Mouse (Mus musculus) midbrain, embryonic 16.5 days (tissue): ENCODE results near the gene Dcun1d3. TPM values are rescaled to one million over a fixed set of nuclear protein-coding genes. Genes with fewer than 3 reads are reported as not detected.

ENCODE experiments used
- ATAC-seq: fragments of 200-750 bp; cut with Nextera tagmentation; 2 replicates; pipeline ENCODE4 v1.8.0; 2017; ENCODE audit warnings: moderate TSS enrichment
- H3K27ac ChIP-seq: fragments of 300-500 bp; sonication (generic); 2 replicates; pipeline ENCODE4 v1.5.1; 2014; ENCODE audit warnings: mild to moderate bottlenecking, low read length, mixed read lengths
- H3K27me3 ChIP-seq: fragments of 300-500 bp; sonication (generic); 2 replicates; pipeline ENCODE4 v1.6.1; 2014; ENCODE audit warnings: low read depth, low read length, mixed read lengths; ENCODE audit not compliant: control insufficient read depth, insufficient read depth
- H3K36me3 ChIP-seq: fragments of 300-500 bp; sonication (generic); 2 replicates; pipeline ENCODE4 v1.6.1; 2014; ENCODE audit warnings: mild to moderate bottlenecking, low read length, moderate library complexity, mixed read lengths; ENCODE audit not compliant: control insufficient read depth, insufficient read depth
- H3K4me1 ChIP-seq: fragments of 300-500 bp; sonication (generic); 2 replicates; pipeline ENCODE4 v1.6.1; 2014; ENCODE audit warnings: mild to moderate bottlenecking, low read length, mixed read lengths; ENCODE audit not compliant: control insufficient read depth, insufficient read depth
- H3K4me2 ChIP-seq: fragments of 300-500 bp; sonication (generic); 2 replicates; pipeline ENCODE4 v1.6.1; 2014; ENCODE audit warnings: mild to moderate bottlenecking, low read length, mixed read lengths
- H3K4me3 ChIP-seq: fragments of 300-500 bp; sonication (generic); 2 replicates; pipeline ENCODE4 v1.5.1; 2014; ENCODE audit warnings: low read depth, mild to moderate bottlenecking, low read length, moderate library complexity, mixed read lengths
- H3K9ac ChIP-seq: fragments of 300-500 bp; sonication (generic); 2 replicates; pipeline ENCODE4 v1.6.1; 2014; ENCODE audit warnings: low read depth, low read length, mixed read lengths
- H3K9me3 ChIP-seq: fragments of 300-500 bp; sonication (generic); replicated peaks from 2 replicates; pipeline ENCODE4 v1.6.1; 2014; ENCODE audit warnings: mild to moderate bottlenecking, low read length, mixed read lengths; ENCODE audit not compliant: control insufficient read depth, poor library complexity, severe bottlenecking
- WGBS: fragments of 180-500 bp; shearing (Covaris S2); extraction: QIAGEN DNeasy Blood & Tissue Kit; methylation state at CpG from one replicate; pipeline ENCODE4 v1.1.7; 2014; 5-methylcytosine and 5-hydroxymethylcytosine counted together
- polyA plus RNA-seq: library from polyadenylated mRNA; unstranded; fragments of >200 nt; fragmentation: Nextera tagmentation; extraction: Ambion mirVana; gene quantifications from 2 replicates; pipeline ENCODE4 v1.2.1, GENCODE M21; 2015

Gene Dcun1d3
- polyA plus RNA-seq, 1 experiment from 2014 or later = 19.1 TPM

GRCm38 (mm10) chr7:119861335-119862091, 34.6 kb downstream of the Dcun1d3 start:
- no peak overlapping the region for H3K4me3 ChIP-seq
- H3K36me3 ChIP-seq = no peaks in the 10 kb centered on the region; the same call in 1 of the 2 replicates
- H3K9me3 ChIP-seq = no peaks in the 10 kb centered on the region
- H3K9ac ChIP-seq = no peak overlapping the region
- peaks cover 13% of the 10 kb centered on the region for H3K4me1 ChIP-seq
- H3K27ac ChIP-seq = peak overlapping the region; percentile 68
- peak; percentile 75 for ATAC-seq
- 13% methylated on average over 6 of the region's 6 CpGs for WGBS
- no peaks in the 10 kb centered on the region for H3K27me3 ChIP-seq
- H3K4me2 ChIP-seq = no peak overlapping the region

- peaks cover 13% of the 10 kb centered on the region for H3K4me1 ChIP-seq
- ATAC-seq = no peak
- no peaks in the 10 kb centered on the region; the same call in 1 of the 2 replicates for H3K36me3 ChIP-seq
- H3K9ac ChIP-seq = no peak overlapping the region
- H3K4me3 ChIP-seq = no peak overlapping the region
- H3K4me2 ChIP-seq = no peak overlapping the region
- no peak overlapping the region for H3K27ac ChIP-seq
- no peaks in the 10 kb centered on the region for H3K9me3 ChIP-seq
- no peaks in the 10 kb centered on the region for H3K27me3 ChIP-seq
These were observed 35.1 kb downstream of the Dcun1d3 start for GRCm38 (mm10) chr7:119860971-119861334.

- Histone ChIP-seq H3K27me3 (no peaks in the 10 kb centered on the region), H3K4me1 (peaks cover 13% of the 10 kb centered on the region), H3K4me2 (no peak overlapping the region), H3K9ac (no peak overlapping the region), H3K27ac (no peak overlapping the region), H3K4me3 (no peak overlapping the region), H3K36me3 (no peaks in the 10 kb centered on the region; the same call in 1 of the 2 replicates), H3K9me3 (no peaks in the 10 kb centered on the region)
- whole genome bisulfite sequencing = 95% methylated on average over 2 of the region's 2 CpGs
- no peak; the same call in 1 of the 2 replicates for ATAC-seq
These were observed 35.5 kb downstream of the Dcun1d3 start for GRCm38 (mm10) chr7:119860554-119860953.

- Histone ChIP-seq H3K4me1 (peaks cover 13% of the 10 kb centered on the region), H3K27me3 (no peaks in the 10 kb centered on the region), H3K9ac (no peak overlapping the region), H3K4me3 (no peak overlapping the region), H3K27ac (no peak overlapping the region), H3K36me3 (no peaks in the 10 kb centered on the region; the same call in 1 of the 2 replicates), H3K9me3 (no peaks in the 10 kb centered on the region), H3K4me2 (no peak overlapping the region)
- 79% methylated on average over 3 of the region's 3 CpGs for WGBS
- no peak for ATAC-seq
These were observed 36.0 kb downstream of the Dcun1d3 start for GRCm38 (mm10) chr7:119860116-119860515.

GRCm38 (mm10) chr7:119859476-119859875, 36.6 kb downstream of the Dcun1d3 start:
- ATAC-seq = no peak
- Histone ChIP-seq H3K9me3 (no peaks in the 10 kb centered on the region), H3K9ac (no peak overlapping the region), H3K36me3 (no peaks in the 10 kb centered on the region; the same call in 1 of the 2 replicates), H3K4me3 (no peak overlapping the region), H3K27ac (no peak overlapping the region), H3K4me1 (peaks cover 13% of the 10 kb centered on the region), H3K27me3 (no peaks in the 10 kb centered on the region), H3K4me2 (no peak overlapping the region)
- 84% methylated on average over 6 of the region's 6 CpGs for WGBS

- ATAC-seq = no peak
These were observed 41.1 kb downstream of the Dcun1d3 start for GRCm38 (mm10) chr7:119855031-119855430.

GRCm38 (mm10) chr7:119854362-119854761, 41.7 kb downstream of the Dcun1d3 start:
- Histone ChIP-seq H3K4me1 (no peaks in the 10 kb centered on the region), H3K9me3 (no peaks in the 10 kb centered on the region), H3K9ac (no peak overlapping the region), H3K27ac (no peak overlapping the region), H3K27me3 (no peaks in the 10 kb centered on the region), H3K4me2 (no peak overlapping the region), H3K4me3 (no peak overlapping the region), H3K36me3 (no peaks in the 10 kb centered on the region; the same call in 1 of the 2 replicates)
- 97% methylated on average over 2 of the region's 2 CpGs for WGBS
- ATAC-seq = no peak

More at GRCm38 (mm10) chr7:119855031-119855430, 41.1 kb downstream of the Dcun1d3 start:
- Histone ChIP-seq H3K4me3 (no peak overlapping the region), H3K9ac (no peak overlapping the region), H3K36me3 (no peaks in the 10 kb centered on the region; the same call in 1 of the 2 replicates), H3K4me2 (no peak overlapping the region), H3K27ac (no peak overlapping the region), H3K9me3 (no peaks in the 10 kb centered on the region), H3K4me1 (peaks cover under 1% of the 10 kb centered on the region; the same call in 1 of the 2 replicates), H3K27me3 (no peaks in the 10 kb centered on the region)

- no peaks in the 10 kb centered on the region for H3K4me1 ChIP-seq
- H3K4me3 ChIP-seq = no peak overlapping the region
- no peak overlapping the region for H3K9ac ChIP-seq
- no peaks in the 10 kb centered on the region for H3K9me3 ChIP-seq
- H3K27me3 ChIP-seq = no peaks in the 10 kb centered on the region
- no peak overlapping the region for H3K4me2 ChIP-seq
- ATAC-seq = no peak
- no peaks in the 10 kb centered on the region for H3K36me3 ChIP-seq
- H3K27ac ChIP-seq = no peak overlapping the region
- WGBS = 100% methylated on average over 1 of the region's 1 CpGs
These were observed 42.9 kb downstream of the Dcun1d3 start for GRCm38 (mm10) chr7:119853186-119853585.

GRCm38 (mm10) chr7:119852494-119852893, 43.6 kb downstream of the Dcun1d3 start:
- no peaks in the 10 kb centered on the region for H3K27me3 ChIP-seq
- no peaks in the 10 kb centered on the region for H3K36me3 ChIP-seq
- H3K4me1 ChIP-seq = no peaks in the 10 kb centered on the region
- H3K9me3 ChIP-seq = no peaks in the 10 kb centered on the region
- no peak for ATAC-seq
- H3K4me2 ChIP-seq = no peak overlapping the region
- H3K4me3 ChIP-seq = no peak overlapping the region
- no peak overlapping the region for H3K9ac ChIP-seq
- no peak overlapping the region for H3K27ac ChIP-seq
